Mouse (Mus musculus) olfactory bulb, adult 2 months (tissue): ENCODE measurements around the gene Kcna6. TPM values are rescaled to one million over a fixed set of nuclear protein-coding genes. Genes with fewer than 3 reads are reported as not detected.

ENCODE experiments used
- H3K27ac ChIP-seq: fragments of 200-500 bp; 2 replicates; pipeline ENCODE4 v1.5.1; 2012; ENCODE audit warnings: low read depth, low read length; ENCODE audit not compliant: insufficient read depth
- H3K4me1 ChIP-seq: fragments of 200-500 bp; 2 replicates; pipeline ENCODE4 v1.6.1; 2012; ENCODE audit warnings: low read length; ENCODE audit not compliant: control insufficient read depth, insufficient read depth
- H3K4me3 ChIP-seq: fragments of 200-500 bp; 2 replicates; pipeline ENCODE4 v1.5.1; 2012; ENCODE audit warnings: mild to moderate bottlenecking, low read depth, low read length, moderate library complexity; ENCODE audit not compliant: insufficient read depth
- CTCF ChIP-seq: fragments of 200-500 bp; IDR thresholded peaks from 2 replicates; pipeline ENCODE4 v1.5.1; 2012; ENCODE audit warnings: low read depth, mild to moderate bottlenecking, low read length, moderate library complexity; ENCODE audit not compliant: insufficient read depth
- POLR2A ChIP-seq: fragments of 200-500 bp; IDR thresholded peaks from 2 replicates; pipeline ENCODE4 v1.6.1; 2012; ENCODE audit warnings: mild to moderate bottlenecking, low read depth, low read length, moderate library complexity; ENCODE audit not compliant: insufficient read depth
- WGBS: fragments of 180-500 bp; shearing (Covaris S2); methylation state at CpG from one replicate; pipeline ENCODE4 v1.1.7; 2018; 5-methylcytosine and 5-hydroxymethylcytosine counted together
- polyA plus RNA-seq: library from polyadenylated mRNA; stranded (reverse); fragments of >200 nt; gene quantifications from 2 replicates; pipeline ENCODE4 v1.2.4, GENCODE M21; 2012; ENCODE audit warnings: low replicate concordance; ENCODE audit not compliant: missing spikeins, insufficient read depth, insufficient read length

Kcna6 gene
- polyA plus RNA-seq: not detected in 2 replicates

DNA sequence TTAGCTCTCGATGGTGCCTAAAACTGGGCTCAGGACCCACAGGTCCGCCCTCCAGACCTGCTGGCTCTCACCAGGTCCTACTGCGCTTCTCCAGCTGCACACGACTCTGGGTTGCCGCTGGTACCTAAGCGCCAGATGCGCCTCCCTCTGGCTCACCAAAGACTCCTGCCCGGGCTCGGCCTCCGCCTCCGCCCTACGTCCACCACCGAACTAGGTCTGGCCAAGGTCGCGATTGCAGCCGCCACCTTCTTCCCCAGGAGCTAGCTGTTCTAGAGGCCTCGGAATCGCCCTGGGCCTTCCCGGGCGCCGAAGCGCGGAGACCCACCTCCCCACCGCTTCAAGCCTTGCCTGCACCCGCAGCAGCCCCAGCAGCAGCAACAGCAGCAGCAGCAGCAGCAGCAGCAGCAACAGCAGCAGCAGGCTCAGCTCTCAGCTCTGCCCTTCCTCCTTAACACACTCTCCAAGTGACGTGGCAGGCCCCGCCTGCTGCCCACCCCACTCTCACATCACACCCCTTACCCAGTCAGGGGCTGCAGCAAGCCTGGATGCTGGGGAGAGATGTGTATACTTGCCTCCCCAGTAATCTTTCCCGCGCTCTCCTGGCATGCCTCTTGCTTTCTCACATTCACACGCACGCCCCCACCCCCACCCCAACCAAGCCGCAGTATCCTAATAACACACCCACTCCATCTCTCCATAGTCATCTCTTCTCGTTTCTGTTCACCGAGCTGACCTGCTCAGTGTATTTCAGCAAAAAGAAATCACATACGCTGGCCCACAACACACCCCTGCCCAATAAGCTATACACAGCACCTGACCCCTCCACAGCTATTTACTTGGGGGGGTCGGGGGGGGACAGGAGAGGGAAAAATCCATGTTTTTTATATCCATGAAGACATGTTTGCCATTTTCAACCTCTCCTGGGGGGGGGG is at the start of gene Kcna6:
Kcna6 (minus strand) TSS at position 464 of the 932 bp plus-strand sequence.
- WGBS: 2% methylated on average over 36 of the region's 36 CpGs
- no peak within 1 kb of the TSS for H3K27ac ChIP-seq
- H3K4me1 ChIP-seq: peaks cover 28% of the 10 kb centered on the region
- no peak for TF ChIP-seq POLR2A
- no peak for TF ChIP-seq CTCF
- peak within 1 kb of the TSS; percentile 58 for H3K4me3 ChIP-seq

- H3K27ac ChIP-seq: no peak overlapping the region
- H3K4me3 ChIP-seq: no peak overlapping the region
- peaks cover under 1% of the 10 kb centered on the region; the same call in 1 of the 2 replicates for H3K4me1 ChIP-seq
- TF ChIP-seq POLR2A (no peak), CTCF (no peak)
- WGBS: 75% methylated on average over 8 of the region's 8 CpGs
Observed at GRCm38 (mm10) chr6:126788863-126789262, 48.4 kb upstream of the Kcna6 start.

- no peak overlapping the region for H3K4me3 ChIP-seq
- peaks cover 6% of the 10 kb centered on the region; the same call in 1 of the 2 replicates for H3K4me1 ChIP-seq
- no peak overlapping the region for H3K27ac ChIP-seq
- TF ChIP-seq POLR2A (no peak), CTCF (no peak)
- WGBS: 52% methylated on average over 5 of the region's 5 CpGs
Observed at GRCm38 (mm10) chr6:126784206-126784605, 43.7 kb upstream of the Kcna6 start.

GRCm38 (mm10) chr6:126783651-126784066 is 43.2 kb upstream of the Kcna6 start:
- TF ChIP-seq POLR2A (no peak), CTCF (no peak)
- peaks cover 6% of the 10 kb centered on the region; the same call in 1 of the 2 replicates for H3K4me1 ChIP-seq
- H3K4me3 ChIP-seq: no peak overlapping the region
- 69% methylated on average over 10 of the region's 10 CpGs for WGBS
- H3K27ac ChIP-seq: no peak overlapping the region

DNA sequence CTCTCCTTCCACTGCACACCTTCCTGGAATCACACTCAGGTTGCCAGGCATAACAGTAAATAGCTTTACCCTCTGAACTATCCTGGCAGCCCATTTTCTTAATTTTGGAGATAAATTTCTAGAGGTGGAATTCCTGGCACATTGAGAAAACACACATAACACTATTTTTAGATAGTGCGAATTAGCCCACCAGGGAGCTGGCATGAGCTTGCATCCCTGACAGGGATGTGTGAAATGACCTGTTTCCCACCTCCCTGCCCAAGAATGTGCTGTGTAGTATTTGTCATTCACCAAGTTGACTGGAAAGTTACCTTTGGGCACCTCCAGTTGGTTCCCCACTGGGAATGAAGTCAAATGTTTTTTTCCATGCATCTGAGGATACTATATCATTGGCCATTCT is 42.6 kb upstream of the Kcna6 start:
- WGBS: 74% methylated on average over 1 of the region's 1 CpGs
- TF ChIP-seq CTCF (no peak), POLR2A (no peak)
- Histone ChIP-seq H3K4me1 (peaks cover 6% of the 10 kb centered on the region; the same call in 1 of the 2 replicates), H3K4me3 (no peak overlapping the region), H3K27ac (no peak overlapping the region)

GRCm38 (mm10) chr6:126777889-126778288 is 37.4 kb upstream of the Kcna6 start:
- H3K27ac ChIP-seq: no peak overlapping the region
- TF ChIP-seq POLR2A (no peak), CTCF (no peak)
- no peaks in the 10 kb centered on the region for H3K4me1 ChIP-seq
- no peak overlapping the region for H3K4me3 ChIP-seq
- 91% methylated on average over 6 of the region's 6 CpGs for WGBS

- TF ChIP-seq CTCF (no peak), POLR2A (no peak)
- Histone ChIP-seq H3K4me3 (no peak overlapping the region), H3K27ac (no peak overlapping the region), H3K4me1 (no peaks in the 10 kb centered on the region)
- WGBS: 72% methylated on average over 4 of the region's 4 CpGs
Observed at GRCm38 (mm10) chr6:126773873-126774272, 33.4 kb upstream of the Kcna6 start.

DNA sequence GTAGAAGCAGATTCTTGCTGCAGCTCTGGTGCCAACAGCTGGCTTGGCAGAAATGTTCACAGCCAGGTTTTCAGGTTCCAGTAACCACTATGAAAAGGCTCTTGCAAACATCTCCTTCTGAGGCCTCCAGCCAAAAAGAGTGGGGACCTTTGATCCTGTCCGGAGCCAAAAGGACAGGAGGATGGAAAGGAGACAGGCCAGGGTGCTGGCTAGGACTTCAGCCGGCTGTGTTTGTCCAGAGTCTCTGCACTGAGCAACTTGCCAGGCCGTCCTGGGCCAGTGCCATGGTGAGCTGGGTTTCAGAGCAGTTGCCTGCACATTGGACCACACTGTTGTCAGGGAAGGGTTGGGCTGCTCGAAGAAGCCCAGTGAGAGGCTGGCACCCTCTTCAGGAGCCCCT is 31.9 kb upstream of the Kcna6 start:
- TF ChIP-seq CTCF: no peak
- Histone ChIP-seq H3K4me3 (no peak overlapping the region), H3K27ac (no peak overlapping the region), H3K4me1 (peaks cover 4% of the 10 kb centered on the region; the same call in 1 of the 2 replicates)
- 44% methylated on average over 4 of the region's 4 CpGs for WGBS

- 78% methylated on average over 12 of the region's 12 CpGs for WGBS
- TF ChIP-seq CTCF (no peak), POLR2A (no peak)
- Histone ChIP-seq H3K4me1 (peaks cover 4% of the 10 kb centered on the region; the same call in 1 of the 2 replicates), H3K4me3 (no peak overlapping the region), H3K27ac (no peak overlapping the region)
Observed at GRCm38 (mm10) chr6:126770146-126770731, 29.8 kb upstream of the Kcna6 start.
